Mouse (Mus musculus): Measurements from ENCODE around the gene Fer1l4. TPM values are rescaled to one million over a fixed set of nuclear protein-coding genes. Genes with fewer than 3 reads are reported as not detected.

Fer1l4 gene
- total RNA-seq (2021) (not detected), polyA plus RNA-seq (2012; rRNA removed) (not detected in 2 replicates)
- long read RNA-seq = 0 reads

DNA sequence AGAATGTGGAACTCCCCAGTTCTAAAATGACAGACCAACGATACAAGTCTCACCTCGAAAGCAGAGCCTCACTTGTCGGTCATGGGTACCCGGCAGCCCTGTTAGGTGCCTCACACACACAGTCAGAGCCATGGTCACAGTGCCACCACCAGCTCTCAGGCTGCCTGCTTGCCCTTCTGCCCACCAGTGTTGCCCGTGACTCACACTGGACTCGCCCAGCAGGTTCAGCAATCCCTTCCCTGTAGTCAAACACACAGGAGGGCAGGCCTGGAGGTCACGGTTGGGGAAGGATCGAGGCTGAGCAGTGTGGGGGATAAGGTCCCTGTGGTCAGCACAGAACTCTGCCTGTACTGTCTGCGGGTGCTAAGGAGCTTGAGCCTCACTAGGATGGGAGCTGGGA lies at the start of gene Fer1l4:
Gene Fer1l4 (minus strand): TSS at position 132 of the 400 bp plus-strand sequence.
- no peak for DNase-seq

GRCm38 (mm10) chr2:156091926-156092325 lies 39.2 kb upstream of the Fer1l4 start:
- no peak for DNase-seq

GRCm38 (mm10) chr2:156089799-156090198 lies 37.1 kb upstream of the Fer1l4 start:
- DNase-seq = no peak

GRCm38 (mm10) chr2:156087391-156088110 lies 34.8 kb upstream of the Fer1l4 start:
- no peak for DNase-seq

GRCm38 (mm10) chr2:156084541-156084940 lies 31.8 kb upstream of the Fer1l4 start:
- peak; percentile 53 for DNase-seq

DNA sequence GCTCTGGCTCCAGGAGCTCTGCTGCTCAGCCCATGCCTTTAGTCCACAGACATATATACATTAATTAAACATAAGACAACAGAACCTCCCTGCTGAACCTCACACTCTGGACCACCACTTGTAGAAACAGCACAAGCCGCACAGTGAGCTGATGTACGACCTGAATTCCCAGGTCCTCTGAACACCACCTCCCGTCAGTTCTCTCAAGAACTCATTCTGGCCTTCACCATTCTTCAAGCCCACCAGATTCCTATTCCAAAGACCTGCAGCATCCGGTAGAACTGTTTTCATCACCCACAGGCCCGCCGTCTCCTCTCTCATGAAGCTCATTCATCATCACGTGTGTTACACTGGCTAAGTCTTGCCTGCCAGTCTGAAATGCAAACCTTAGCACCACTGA lies 27.6 kb upstream of the Fer1l4 start:
- no peak for DNase-seq

GRCm38 (mm10) chr2:156079674-156080073 lies 26.9 kb upstream of the Fer1l4 start:
- no peak for DNase-seq

GRCm38 (mm10) chr2:156079183-156079560 lies 26.4 kb upstream of the Fer1l4 start:
- peak; percentile 78 for DNase-seq

DNA sequence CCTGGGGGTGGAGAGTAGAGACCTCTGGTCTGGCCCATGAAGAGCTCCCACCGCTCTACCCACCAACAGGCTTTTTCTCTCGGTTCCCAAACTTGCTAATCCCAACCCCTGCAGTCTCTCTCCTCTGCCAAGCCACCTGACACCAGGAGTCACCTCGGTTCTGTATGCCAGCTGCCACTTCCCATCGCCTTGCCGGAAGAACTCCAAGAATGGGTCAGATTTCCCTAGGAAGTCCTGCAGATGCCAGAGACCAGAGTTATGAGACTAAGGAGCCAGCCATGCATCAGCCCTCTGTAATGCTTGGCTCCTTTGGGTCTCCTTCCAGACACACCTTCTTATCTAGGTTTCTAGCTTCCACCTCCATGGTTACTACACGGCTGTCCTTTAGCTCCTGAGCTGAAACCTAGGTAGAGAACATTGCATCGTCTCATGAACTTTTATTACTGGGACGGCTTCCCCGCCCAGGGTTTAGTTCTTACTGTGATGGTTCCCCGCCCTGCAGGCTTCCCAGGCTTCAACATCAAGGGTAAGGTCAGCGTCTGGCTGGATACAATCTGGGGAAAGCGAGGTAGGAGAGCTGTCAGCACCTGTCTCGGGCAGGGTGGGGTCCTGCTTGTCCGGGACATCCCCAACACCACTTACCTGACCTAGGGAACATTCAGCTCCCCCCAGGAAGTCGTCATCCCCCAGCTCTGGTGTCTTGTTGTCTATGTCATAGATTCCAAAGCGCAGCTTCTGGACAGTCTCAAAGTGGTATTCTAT lies 25.9 kb upstream of the Fer1l4 start:
- no peak for DNase-seq

- DNase-seq = no peak
Observed at GRCm38 (mm10) chr2:156077461-156077860, 24.7 kb upstream of the Fer1l4 start.

DNA sequence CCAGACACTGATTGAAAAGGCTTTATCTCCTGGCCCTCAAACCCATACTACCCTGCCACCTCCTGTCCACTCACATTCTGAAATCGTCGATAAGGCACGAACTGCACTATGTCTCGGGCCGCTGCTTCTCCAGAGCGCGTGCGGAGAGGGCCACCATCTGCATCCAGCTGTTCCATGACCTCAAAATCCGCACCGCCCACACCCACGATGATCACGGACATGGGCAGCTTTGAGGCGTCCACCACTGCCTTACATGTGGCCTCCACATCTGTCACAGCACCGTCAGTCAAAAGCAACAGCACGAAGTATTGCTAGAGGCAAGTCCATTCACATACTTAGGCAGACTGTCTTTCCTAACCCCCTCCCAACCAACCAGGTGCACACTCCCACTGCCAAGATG lies 21.0 kb upstream of the Fer1l4 start:
- DNase-seq = no peak

DNA sequence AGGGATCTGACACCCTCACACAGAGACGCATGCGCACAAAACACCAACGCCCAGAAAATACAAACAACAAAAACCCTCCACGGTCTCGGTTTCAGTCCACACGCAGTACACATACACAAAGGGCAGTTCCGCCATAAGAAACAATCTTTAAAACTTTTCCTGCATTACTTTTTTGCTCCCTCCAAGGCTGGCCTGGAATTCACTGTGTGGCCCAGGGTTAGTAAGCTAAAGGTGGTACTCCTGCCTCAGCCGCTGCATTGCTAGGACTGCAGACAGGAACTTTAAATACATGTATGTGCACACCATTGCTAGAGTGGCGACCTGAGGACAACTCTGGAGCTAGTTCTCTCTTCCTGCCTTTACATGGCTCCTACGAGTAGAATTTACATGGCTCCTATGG lies 18.5 kb upstream of the Fer1l4 start:
- DNase-seq = no peak

DNA sequence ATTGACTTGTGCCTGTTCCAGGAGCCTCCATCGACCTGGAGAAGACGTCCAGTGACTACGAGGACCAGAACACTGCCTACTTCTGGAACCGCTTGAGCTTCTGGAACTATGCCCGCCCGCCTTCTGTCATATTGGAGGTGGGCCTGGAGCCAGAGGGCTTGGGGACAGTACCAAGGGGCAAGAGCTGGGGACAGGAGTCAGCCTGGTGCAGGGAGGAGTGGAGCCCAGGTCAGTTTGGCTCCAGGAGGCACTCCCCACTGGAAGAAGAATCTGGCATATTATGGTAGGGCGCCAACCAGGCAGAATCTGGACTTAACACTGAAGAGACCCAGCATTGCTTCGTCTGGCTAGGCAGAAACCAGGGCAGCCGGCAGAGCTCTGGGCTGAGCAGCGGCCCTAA lies 15.2 kb upstream of the Fer1l4 start:
- DNase-seq = no peak

GRCm38 (mm10) chr2:156066126-156066525 lies 13.4 kb upstream of the Fer1l4 start:
- DNase-seq = peak; percentile 18

GRCm38 (mm10) chr2:156065099-156066041 lies 12.6 kb upstream of the Fer1l4 start, which contains the start of gene Spag4:
Gene Spag4, plus strand, starts transcription at chr2:156065175.
- peak; percentile 91 for DNase-seq

- DNase-seq = no peak
Observed at GRCm38 (mm10) chr2:156047929-156048328, 4.8 kb downstream of the Fer1l4 start.

DNA sequence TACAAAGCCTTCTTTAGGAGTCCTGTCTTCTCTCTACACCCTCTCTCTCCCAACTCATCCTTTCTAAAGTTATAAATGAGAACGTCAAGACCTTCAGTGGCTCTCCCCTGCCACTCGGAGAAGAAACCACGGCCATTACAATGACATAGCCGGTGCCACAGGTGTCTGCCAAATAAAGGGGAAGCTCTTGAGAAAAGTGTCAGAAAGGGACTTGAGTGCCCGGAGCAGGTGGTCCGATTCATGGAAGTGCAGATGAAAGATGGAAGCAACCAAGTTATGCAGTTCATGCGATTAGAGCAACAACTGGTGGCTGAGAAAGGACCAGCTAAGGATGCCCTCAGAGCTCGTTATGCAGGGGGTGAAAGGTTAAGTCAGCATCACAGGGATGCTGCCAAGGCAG lies 9.8 kb downstream of the Fer1l4 start:
- DNase-seq = no peak

DNA sequence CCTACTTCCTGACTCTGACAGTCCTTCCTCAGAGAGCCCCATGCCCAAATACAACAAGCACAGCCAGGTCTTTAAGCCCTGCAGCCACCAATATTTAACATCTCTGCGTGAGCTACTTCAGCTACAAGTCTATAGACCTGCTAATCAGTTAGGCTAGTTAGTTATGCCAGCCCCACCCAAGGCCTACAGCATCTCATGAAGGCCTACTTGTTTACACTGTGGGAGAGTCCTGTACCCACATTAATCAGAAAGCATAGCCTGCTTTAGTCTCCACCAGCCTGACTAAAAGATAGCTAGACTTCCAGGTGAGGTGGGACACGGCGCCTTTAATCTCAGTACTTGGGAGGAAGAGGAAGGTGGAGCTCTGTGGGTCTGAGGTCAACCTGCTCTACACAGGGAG lies 13.4 kb downstream of the Fer1l4 start:
- DNase-seq = no peak

GRCm38 (mm10) chr2:156025482-156025881 lies 27.3 kb downstream of the Fer1l4 start:
- no peak for DNase-seq

DNA sequence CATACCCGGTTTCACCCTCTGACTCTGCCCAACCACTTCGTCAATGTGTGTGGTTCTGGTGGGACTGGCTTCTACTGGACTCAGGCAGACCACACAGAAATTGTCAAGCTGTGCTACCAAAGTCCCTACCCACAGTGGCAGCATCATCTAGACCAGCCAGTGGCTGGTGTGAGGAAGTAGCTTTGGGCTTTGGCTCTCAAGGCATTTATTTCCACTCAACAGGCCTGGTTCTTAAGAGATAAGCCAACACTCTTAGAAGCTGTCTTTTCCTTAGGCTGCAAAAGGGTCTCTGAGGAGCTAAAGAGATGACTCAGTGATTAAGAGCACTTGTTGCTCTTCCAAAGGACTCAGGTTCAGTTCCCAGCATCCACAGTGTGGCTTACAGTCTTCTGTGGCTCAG lies 31.0 kb downstream of the Fer1l4 start:
- no peak for DNase-seq

DNA sequence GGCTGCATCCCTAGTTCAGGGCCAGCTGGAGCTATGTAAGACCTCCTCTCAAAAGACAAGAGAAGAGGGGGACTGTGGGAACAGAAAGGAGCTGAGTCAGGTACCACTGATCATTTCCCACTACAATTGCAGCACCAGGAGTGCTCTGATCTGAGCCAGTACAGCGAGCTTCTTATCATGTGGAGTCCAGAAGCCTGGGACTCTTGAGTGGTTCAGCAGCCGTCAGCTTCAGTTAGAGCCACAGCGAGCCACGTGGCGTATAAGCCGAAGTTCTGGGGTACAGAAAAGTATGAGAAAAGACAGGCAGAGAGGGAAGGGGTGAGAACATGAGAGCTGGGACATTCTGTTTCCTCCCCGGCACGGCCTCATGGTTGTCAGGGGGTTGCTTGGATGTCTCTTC lies 31.5 kb downstream of the Fer1l4 start:
- DNase-seq = no peak

DNA sequence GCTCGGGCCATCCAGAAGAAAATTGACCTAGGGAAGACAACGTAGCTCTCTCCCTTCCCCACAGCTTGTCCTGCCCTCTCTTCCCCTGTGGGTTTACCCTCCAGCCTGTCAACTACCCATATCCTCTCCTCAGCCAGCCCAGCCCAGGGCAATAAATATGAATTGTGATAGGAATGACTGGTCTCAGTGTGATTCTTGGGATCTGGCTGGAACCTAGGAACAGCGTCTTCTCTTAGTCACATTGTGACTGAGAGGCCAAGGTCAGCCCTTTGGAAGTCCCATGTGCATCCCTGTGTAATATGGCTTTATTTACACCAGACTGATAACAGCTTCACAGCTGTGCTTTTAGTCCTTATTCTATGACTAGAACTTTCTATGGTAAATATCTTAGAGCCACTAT lies 34.6 kb downstream of the Fer1l4 start:
- peak; percentile 49 for DNase-seq

Measured in adrenal gland, adult 2 months (tissue).